Mouse (Mus musculus) adrenal gland, postnatal 4 days (tissue): Measurements from ENCODE around the gene Wdr35. TPM values are rescaled to one million over a fixed set of nuclear protein-coding genes. Genes with fewer than 3 reads are reported as not detected.
A peak's percentile ranks its signal among the peaks of the same experiment; 100 is the strongest.
"Not testable (repeated sequence)": the region's sequence is repeated elsewhere in the genome, so short reads cannot be mapped to it uniquely, and the experiment has no call there.

ENCODE experiments used
- DNase-seq, 2 experiments: peaks; one replicate each; pipeline ENCODE4 v3.0.0; 2021 to 2022; ENCODE audit warnings: low spot score in 2 of 2, mixed read lengths in 2 of 2
- long read RNA-seq, 2 experiments: library from polyadenylated mRNA; stranded (forward); transcript quantifications; one replicate each; pipeline ENCODE4 v2.0.0; 2021
- total RNA-seq, 2 experiments: library from RNA; stranded (reverse); gene quantifications; 2 replicates each; pipeline ENCODE4 v1.2.3; 2021

Gene Wdr35
- 10 to 100 TPM; 21.1 to 24.4 TPM for total RNA-seq
- long read RNA-seq, experiment 1, full-length matches to known transcripts, result 2 of 2 reads
- long read RNA-seq, experiment 1, partial matches to known transcripts, result 0 of 2 reads
- long read RNA-seq, experiment 1, other reads (novel, unspliced or antisense), result 0 of 2 reads
- long read RNA-seq, experiment 2, full-length matches to known transcripts, result 8 of 10 reads
- long read RNA-seq, experiment 2, partial matches to known transcripts, result 0 of 10 reads
- long read RNA-seq, experiment 2, other reads (novel, unspliced or antisense), result 2 of 10 reads

DNA sequence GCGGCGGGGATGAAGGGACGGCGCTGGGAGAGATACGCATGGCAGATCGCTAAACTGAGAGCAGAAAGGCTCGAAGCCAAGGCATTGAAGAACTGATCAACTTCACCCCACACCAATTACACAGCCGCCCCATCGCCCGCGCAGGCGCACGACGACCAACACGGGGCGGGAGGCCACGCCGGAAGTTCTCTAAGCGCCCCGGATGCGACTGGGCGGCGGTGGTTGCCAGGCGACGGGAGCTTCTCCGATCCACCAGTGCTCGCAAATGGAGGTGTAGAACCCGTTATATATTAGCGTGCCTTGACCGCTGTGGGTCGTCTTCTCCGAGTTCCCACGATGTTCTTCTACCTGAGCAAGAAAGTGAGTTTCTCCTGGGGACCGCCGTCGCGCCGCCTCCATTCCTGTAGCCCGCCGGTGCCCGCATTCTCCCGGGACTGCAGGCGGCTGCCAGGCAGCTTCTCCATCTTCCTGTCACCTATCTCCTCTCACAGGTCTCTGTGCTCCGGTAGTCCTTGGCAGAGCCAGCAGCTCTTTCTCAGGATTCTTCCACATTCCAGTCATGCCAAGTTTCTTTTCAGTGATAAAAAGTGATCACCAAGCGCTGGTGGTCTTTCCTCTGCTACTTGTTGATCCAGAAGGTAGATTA lies at the start of gene Wdr35:
TSS of gene Wdr35 (plus strand) at position 73 of the 646 bp plus-strand sequence.
- DNase-seq, result peak; percentile 82 to 87

DNA sequence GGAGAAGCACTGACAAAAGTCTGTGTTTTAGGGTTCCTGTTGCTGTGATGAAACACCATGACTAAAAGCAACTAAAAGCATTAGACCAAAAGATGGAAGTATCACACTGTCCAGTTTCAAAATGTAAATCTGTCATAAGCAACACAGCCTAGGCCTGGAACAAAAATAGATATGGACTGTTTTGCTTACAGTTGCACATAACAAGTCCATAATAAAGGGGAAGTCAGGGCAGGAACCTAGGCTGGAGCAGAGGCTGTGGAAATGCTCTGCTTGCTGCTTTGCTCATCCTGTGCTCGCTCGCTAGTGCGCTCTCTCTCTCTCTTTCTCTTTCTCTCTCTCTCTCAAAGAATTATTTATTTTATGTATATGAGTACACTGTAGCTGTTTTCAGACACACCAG lies 46.0 kb upstream of the Wdr35 start:
- DNase-seq, result no peak

DNA sequence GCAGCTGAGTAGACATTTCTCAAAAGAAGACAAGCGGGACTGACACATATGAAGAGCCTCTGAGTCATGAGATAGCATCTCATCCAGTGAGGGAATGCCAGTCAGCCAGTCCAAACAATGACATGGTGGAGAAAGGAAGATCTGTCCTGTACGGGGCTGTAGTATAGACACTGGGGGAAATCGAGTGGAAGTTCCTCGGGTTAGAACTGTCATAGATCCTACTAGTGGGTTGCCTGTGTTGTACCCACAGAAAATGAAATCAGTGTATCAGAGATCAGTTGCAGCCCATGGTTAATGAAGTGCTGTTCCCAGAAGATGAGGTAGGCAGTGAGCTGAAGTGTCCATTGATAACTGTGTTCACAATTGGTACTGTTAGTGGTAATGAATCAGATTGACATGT lies 44.9 kb upstream of the Wdr35 start:
- no peak for DNase-seq

DNA sequence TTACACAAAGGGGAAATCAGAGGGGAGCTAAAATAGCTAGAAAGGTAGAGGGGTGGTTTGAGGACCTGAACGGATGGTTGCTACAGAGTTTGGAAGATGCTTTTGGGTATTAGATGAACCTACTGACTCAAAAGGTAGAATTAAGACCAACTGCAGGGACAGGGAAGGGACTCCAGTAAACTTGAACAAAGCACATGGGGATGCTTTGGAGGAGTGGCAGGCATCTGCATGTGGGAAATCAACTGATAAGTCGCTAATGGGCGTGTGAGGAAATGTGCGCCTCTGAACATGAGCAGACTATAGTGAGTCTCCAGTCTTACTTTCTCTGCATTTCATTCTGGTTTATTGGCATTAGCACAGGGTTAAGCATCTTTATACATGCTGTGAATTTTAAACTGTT lies 42.6 kb upstream of the Wdr35 start:
- DNase-seq, result no peak

DNA sequence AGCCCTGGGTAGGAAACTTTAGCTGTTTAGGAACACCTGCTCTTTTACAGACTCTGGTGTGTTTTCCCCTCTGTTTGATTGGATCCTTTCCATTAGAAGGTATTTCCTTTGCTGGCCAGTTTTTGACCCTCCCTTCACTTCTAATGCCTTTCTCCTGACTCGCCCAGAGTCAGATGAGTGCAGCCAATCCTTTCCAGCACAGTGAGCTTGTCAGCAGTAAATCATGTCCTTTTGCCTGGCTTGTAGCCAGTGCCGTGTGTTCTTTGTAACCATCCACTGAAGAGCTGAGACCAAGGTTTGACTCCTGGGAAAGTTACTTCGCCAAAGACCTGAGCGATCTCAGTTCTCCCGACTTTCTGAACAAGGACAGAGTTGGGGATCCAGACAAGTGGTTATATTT lies 38.3 kb upstream of the Wdr35 start:
- no peak for DNase-seq

DNA sequence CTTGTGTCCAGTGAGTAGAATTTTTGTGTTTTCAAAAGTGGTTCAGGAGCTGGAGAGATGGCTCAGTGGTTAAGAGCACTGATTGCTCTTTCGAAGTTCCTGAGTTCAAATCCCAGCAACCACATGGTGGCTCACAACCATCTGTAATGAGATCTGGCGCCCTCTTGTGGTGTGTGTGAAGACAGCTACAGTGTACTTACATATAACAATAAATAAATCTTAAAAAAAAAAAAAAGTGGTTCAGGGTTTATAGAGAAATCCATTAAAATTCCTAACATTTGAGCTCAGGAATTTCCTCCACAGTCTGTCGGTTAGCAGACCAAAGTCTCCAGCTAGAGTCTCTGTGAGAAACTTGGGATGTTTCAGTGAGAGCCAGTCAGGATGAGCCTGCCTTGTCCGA lies 37.5 kb upstream of the Wdr35 start:
- DNase-seq, result not testable (repeated sequence)

DNA sequence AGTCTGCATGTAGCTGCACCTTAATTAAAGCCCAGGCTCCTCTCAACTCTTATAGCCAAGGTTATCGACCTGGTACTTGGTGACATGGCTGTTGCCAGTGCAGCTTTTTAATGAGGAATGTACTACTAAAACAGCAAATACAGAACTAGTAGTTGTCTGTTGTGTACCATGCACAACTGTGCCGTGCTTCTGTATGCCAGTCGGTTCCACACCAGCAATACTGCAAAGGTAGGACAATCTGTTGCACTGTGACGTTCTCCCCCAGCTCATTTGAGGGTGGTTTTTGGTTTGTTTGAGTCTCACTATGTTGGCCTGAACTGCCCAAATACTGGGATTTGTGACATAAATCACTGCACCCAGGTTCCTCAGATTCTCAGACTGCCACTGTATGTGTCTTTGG lies 34.2 kb upstream of the Wdr35 start:
- DNase-seq, result no peak

DNA sequence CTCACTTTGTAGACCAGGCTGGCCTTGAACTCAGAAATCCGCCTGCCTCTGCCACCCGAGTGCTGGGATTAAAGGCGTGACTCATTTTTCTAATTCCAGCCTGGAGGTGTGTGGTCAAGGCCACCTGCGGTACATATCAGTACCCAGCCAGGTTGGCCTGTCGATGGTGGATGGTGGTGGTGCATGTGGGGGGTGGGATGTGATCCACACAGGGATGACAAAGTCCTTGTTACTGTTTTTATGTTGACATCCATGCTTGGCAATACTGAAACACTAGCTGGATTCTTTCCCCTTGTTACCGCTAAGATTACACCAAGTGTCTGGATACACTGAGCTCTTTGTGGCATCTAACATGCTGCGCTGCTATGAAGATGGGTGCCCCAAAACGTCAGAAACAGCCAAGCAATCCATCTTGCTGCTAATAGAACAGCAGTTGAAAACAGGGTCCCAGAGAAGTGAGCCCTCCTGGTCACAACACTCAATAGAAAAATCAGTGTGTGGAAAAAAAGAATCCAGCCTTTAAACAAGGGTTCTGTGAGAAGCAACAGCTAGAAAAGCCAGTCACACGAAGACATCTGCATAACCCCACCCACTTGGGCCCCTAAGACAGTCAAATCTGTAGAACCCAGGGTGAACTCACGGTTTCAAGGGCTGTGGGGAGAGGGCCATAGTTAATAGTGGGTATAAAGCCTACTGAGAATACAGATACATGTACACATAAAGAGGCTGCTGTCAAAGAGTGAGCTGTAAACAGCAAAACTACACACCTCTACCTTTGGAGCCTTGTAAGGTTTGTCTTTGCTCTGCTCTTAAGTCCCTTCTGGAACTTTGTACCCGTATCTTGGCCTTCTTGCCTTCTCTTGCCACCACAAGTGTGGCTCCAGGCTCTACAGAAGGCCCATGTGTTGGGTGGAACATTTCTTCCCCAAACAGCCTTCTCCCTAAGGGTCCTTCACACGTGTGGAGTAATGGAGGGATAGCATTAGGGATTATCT lies 33.4 kb upstream of the Wdr35 start:
- DNase-seq, result no peak

DNA sequence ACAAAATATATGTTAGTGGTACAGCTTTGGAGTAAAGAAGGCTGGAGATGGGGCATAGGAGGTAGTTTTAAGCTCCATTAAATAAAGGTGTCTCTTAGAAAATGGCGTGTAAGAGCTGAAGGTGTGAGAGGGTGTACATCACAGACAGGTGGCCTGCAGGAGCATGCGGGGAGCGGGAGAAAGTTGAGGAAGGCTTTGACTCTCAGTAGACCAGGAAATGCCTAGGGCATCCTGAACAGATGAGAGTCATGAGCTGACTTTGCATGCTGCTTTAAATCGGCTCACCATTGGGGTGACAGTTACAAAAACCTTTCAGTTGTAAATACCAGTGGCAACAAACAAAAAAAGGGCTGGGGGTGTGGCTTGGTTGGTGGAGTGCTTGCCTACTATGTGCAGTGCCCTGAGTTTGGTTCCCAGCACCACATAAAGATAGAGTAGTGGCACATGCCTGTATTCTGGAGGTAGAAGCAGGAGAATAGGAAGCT lies 32.5 kb upstream of the Wdr35 start:
- DNase-seq, result no peak

DNA sequence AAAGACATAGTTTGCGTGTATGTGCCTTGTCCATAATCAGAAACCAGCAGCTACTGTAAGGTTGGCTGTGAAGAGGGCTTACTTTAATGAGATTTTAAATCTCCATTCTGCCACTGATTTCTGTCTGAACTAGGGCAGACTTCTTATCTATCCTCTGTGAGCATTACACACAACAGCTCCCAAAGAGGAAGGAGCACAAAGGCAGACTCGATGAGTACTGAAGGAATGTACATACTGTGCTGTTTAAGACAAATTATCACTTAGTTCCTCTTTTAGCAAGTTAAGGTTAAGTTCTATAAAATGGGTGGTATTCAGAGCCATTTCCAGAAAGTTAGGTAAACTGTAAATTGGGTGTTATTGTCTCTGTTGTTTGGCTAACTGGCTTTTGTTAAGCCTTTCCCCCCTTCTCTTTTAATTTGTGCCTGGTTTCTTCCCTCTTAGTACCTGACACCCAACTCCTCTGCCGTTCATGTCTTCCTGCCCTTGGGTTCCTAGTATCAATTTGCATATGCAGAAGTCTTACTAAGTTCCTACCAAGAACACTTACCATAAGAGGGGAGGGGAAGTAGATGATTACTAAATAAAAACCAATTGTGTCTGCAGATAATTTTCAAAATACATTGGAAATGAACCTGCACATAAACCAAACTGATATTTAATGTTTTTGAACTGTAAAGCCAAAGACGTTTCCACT lies 31.8 kb upstream of the Wdr35 start:
- DNase-seq, result no peak

DNA sequence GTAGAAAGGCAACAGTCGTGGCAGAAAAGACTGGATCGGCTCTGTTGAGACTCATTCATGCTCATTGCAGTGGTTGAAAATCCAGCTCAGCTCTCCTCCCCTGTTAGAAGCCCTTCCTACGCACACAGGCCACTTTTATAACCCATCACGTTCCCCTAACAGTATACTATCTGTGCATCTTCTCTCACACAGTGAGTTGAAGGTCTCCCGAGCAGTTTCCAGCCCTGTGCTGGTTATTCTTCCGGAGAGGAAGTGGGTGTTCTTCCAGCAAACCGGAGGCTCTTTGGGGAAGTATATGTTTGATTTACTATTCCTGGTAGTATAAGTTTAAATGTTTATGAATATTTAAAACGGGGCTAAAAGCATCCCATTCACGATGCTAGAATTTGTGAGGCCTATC lies 26.5 kb upstream of the Wdr35 start:
- no peak for DNase-seq

DNA sequence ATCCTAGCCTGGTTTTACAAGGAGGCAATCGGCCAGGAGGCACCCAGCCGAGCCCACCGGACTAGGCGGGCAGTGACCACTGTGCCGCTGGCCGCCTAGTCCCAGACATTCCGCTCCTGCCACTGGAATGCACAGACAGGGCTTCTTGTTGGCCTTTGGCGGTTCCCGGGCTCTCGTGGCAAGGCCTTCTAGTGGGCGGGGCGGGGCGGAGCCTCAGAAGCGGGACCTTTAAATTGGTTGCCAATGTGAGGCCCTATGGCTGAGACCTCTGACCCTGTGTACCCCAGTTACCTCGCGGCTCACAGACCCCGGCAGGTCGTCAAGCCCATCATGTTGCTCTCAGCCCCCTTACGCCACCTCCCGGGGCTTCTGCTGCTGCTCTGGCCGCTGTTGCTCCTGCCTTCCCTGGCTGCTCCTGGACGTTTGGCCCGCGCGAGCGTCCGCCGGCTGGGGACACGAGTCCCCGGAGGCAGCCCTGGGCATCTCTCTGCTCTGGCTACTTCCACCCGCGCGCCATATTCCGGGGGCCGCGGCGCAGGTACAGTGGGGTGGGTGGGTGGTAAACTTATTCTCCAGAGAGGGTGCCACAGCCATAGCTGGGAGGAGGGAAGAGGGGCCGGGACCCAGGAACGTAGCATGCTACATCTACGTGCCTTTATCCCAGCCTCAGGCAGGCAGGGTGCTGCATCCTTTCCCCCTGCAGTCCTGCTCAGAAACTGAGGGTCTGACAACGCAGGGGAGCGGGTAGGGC lies 25.8 kb upstream of the Wdr35 start, which contains the start of gene Matn3:
TSS of gene Matn3 (plus strand) at position 216 of the 751 bp plus-strand sequence.
- peak; percentile 18 to 65 for DNase-seq

DNA sequence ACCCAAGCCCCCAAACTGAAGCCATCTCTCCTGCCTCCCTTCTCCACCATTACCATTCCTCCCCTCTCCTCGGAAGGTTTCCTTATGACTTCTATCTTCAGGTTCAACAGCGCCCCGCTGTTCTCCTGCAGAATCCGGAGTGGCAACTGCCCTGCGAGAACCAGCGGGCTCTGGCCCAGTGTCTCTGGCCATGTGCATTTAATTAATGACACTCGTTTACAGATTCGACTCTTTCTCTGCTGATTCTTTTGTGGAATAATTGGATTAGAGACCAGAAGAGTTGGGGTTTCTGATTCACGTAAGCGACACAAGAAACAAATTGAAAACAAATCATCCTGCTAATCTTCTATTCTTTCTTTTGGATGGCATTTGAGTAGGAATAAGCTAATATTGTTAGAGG lies 20.6 kb upstream of the Wdr35 start:
- DNase-seq, result no peak

DNA sequence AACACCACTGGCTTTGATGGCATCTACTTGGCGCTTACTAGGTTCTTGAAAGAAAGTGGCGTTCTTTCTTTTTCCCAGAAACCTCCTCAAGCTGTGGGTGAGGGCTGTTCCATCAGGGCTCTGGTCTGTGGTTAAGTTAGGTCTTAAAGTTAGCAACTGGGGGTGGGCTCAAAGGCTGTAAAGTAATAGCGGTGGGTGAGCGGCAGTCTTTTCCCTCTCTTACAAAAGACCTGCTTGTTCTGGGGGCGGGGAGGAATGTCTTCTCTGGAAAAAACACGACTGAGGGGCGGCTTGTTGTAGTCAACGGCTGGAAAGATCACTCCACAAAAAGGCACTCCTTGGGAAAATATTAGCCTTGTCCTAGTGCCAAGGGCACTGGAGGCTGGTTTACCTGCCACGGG lies 19.5 kb upstream of the Wdr35 start:
- no peak for DNase-seq

DNA sequence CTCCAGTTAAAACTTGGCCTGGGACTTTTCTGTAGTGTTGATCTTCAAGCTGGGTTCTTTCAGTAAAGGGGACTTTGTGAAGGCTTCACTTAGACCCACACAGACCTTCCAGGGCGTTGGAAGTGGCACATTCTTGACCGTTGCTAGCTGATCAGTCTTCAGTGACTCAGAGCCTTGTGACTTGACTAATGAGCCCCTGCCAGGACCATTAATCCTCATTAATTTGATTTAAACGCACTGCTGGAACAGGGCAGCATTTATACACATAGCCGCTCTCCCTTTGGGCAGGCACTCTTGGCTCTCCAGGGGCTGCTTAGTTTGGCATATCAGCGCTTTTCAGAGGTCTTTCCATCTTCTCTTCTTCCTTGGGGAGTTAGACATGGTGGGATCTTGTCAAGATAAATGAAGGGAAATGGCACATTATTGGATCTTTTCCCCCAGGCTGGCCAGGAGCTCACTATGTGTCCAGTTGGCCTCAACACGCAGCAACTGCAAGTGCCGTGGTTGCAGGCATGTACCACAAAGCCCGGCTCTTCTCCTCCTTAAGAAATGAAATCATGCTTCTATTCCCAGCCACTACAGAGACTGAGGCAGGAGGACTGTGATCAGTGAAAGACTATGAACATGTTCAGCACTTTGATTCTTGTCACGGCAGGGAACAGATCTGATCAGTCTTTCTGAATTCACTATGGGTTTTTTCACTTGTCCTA lies 11.9 kb upstream of the Wdr35 start:
- DNase-seq, result no peak

DNA sequence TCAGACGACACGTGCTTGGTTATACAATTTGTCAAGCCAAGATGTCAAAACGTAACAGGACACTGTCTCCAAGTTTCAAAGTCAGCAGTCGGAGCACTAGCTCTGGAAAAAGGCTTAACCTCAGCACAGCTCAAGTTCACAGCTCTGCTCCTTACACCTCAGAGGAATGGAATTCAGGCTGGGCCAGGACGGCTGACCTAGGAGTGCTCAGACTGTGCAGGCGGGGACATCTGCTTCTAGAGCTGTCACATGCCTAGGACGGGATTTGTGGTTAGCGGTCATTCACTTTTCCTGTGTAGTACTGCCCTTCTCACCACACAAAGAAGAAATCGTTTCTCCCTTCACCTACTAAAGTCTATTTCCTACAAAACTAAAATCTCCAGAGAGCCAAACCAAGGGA lies 3.9 kb upstream of the Wdr35 start:
- DNase-seq, result no peak

DNA sequence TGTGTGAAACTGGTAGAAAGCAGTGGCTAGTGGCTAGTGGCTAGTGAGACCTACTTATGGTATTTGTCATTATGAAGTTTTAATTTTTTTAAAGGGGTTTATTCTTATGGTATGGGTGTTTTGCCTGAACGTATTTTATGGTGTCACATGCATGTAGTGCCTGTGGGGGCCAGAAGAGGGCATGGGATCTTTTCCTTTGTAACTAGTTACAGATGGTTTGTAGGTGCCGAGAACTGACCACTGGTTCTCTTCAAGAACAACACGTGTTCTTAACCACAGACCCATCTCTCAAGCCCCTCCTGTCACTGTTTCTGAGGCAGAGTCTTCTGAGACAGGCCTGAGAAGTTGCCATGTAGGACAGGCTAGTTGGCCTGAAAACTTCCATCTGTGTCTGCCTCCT lies 1.4 kb downstream of the Wdr35 start:
- no peak for DNase-seq

DNA sequence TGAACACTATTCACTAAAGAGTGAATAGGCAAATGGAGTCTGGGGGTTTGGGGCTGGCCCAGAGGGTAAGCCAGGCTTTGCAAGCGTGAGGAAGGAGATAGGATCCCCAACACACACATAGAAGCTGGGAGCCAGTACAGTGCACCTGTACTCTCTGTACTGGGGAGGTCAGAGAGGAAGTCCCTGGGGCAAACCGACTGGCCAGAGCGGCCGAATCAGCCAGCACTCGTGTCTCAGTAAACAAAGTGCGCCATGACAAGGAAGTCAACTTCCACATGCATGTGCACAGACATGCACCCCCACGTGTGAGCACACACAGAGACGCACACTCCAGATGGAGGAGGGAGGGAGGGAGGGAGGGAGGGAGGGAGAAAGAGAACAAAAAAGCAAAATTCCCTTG lies 19.5 kb downstream of the Wdr35 start:
- DNase-seq, result no peak

DNA sequence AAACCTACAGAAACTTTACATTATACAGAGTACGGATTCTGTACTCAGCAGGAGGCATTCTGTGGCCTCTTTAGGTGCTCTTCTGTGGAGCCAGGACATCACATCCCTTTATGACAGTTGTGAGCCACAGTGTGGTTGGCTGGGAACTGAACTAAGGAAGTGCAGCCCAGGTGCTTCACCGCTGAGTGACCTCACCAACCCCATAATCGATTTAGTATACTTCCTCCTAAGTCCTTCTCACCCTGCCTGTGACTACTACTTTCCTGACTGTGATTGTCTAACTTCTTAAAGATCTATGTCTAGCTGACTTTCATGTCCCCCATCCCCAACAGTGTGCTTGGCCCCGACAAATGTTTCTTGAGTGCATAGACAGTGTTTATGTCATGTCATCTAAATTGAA lies 24.6 kb downstream of the Wdr35 start:
- DNase-seq, result no peak
